Mouse (Mus musculus): Measurements from ENCODE around the gene Tctex1d2.
A peak's percentile ranks its signal among the peaks of the same experiment; 100 is the strongest.

The Tctex1d2 gene

DNA sequence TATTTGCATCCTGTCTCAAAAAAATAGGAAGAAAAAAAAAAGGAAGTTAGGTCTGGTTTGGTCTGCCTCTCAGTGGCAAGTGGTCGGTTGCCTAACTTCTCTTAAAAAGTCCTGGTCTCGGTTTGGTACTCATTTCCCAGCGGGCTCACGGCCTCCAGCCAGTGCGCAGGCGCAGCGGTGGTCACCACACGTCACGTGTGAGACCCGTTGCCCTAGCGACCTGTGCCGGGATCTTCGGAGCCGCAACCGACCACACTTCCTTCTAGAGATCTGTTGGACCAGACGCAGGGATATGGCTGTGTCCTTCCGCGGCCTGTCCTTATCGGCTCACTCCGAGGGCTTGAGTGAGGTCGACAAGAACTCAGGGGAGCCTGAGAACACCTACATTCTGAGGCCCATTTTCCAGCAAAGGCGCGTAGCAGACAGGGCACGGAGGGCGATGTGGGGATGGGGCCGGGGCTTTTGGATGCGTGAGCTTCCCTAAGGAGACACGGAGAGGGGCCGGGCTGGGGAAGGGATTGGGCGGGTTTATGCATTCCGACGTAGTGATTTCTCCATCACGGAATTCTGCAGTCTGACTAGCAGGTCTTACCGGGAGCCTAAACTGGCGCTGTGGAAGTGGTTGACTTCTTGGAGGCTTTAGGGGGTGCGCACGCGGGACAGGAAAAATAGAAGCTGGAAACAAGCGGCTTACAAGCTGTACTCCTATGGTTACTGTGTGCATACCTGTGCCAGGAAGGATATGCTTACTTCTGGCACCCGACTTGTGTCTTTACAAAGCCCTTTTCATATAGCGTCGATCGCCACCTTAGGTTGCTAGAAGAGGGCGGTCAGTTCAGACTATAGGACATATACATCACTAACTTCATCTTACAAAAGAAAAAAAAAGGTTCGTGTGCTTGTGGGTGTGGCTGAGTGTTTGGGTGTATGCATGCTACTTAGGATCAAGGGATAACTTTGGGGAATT is at the start of gene Tctex1d2:
Gene Tctex1d2 (plus strand): TSS at position 186 of the 967 bp plus-strand sequence.
- DNase-seq: peak; percentile 97

DNA sequence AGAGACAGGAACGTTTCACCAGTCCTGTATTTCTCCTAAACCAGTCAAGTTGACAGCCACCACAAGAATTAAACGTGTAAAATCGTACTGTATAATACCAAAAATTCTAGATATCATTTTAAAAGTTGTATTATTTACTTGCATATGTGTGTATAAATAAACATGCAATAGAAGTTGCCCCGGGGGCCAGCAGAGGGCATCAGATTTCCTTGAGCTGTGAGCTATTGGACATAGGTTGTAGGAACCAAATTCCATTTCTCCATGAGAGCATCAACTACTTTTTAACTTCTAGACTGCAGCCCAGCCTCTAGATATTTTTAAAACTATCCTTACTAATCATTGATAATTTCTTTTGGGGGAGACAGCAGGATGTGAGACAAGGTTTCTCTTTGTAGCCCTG is 48.2 kb upstream of the Tctex1d2 start:
- peak; percentile 49 for DNase-seq

DNA sequence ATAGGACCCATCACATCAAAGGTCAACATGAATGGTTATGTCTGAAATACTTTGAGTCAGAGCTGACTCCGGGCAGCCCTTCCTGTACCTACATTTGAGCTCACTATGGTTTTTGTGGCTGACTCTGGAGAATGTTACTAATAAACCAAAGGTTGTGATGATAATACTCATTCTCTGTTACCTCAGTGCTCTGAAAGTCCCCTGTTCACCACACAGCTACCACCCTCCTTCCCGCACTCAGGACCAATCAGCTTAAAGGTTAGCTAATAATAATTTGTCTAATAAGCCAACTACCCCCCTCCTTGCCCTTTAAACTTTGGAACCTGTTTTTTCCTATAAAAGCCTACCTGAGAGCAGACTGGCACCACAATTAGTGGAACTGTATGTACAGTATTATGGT is 39.9 kb upstream of the Tctex1d2 start:
- DNase-seq: no peak

DNA sequence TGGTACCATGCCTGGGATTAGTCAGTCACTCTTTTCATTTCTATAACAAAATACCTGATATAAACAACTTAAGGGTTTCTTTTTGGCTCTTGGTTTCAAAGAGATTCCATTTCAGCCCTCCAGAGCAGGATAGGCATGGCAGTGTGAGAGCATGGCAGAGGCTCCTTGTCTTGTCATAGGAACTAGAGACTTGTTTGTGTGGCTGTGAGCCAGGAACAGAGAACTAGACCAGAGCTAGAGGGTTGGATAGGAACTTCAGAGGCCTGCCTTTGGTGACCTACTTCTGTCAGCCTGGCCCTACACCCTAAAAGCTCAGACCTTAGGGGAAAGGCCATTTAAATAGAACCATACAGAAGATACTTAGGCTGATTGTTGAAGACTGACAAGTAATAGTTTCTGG is 36.6 kb upstream of the Tctex1d2 start:
- DNase-seq: no peak

DNA sequence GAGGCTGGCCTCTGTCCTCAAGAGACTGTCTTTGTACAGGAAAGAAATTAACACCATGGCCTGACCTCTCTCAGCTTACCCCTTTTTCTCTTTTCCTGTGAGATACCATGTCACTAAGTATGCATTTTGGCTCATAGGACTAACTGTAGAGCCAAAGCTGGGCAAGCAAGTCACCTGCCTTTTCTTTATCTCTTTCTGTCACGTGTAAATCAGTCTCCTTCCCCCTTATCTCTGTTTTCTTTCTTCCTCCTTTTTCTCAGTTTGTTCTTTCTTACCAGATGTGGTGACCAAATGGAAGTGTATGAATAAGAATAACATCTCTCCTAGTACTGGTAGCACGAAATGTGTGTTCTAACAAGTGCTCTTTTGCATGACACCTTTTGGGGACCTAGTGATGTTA is 34.6 kb upstream of the Tctex1d2 start:
- DNase-seq: no peak

DNA sequence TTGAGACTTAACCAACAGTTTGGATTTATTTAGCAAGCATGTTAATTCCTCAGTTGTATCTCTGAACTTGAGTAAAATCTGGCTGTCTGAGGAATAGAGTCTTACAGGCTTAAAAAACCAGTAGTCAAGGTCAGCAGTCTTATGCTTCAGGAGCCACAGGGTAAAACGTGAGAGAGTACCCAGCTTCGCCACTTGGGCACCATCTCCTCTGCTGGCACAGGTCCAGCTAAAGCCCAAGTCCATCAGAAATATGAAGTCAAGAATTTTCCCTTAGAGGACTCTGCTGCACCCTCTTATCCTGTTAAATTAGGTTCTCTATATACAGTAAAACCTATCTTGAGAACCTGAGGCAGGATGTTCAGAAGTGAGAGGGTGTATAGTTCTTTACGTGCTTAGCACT is 32.7 kb upstream of the Tctex1d2 start:
- DNase-seq: no peak

DNA sequence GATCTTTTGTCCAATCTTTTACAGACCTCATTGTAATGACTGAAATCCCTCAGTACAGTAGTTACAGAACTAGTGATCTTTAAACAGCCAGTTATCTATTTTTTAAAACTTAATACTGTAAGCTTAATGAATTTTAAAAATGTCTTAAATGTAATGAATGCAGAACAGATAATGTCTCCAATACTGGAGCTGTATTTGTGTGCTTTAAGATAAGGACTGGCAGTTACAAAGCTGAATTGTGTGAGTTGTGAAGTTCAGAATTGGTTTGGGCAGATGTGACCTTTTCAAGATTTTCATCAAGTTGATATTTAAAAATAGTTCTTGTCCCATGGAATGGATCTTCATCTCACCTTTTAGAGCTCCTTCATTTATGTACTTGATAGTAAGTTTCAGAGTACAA is 30.5 kb upstream of the Tctex1d2 start:
- DNase-seq: no peak

DNA sequence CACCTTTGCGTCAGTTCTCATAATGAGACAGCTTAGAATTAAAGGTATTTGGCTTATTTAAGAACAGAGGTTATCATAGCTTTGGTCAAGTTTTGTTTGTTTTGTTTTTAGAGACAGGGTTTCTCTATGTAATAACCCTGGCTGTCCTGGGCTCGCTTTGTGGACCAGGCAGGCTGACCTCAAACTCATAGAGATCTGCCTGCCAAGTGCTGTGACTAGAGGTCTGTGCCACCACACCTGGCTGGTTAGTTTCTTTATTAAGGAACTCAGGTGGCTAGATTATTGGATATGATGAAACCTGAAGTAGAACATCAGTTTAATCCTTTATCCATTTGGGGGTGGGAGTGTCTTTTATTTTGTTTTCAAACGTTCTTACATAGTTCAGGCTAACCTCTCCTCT is 29.7 kb upstream of the Tctex1d2 start:
- no peak for DNase-seq

DNA sequence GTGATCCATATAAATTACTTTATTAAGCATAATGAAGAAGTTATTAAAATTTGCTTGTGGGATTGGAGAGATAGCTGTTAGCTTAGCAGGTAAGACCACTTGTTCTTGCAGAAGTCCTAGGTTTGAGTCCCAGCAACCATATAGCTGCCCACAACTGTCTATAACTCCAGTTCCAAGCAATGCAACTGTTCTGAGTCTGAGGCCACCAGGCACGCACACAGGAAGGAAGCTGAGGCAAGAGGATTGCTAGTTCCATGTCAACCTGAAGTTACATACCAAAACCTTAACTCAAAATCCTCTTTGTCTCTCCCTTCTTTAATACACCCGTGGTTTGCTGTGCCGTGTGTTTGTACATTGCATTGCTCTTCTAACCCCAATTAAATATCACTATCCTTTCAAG is 28.6 kb upstream of the Tctex1d2 start:
- no peak for DNase-seq

DNA sequence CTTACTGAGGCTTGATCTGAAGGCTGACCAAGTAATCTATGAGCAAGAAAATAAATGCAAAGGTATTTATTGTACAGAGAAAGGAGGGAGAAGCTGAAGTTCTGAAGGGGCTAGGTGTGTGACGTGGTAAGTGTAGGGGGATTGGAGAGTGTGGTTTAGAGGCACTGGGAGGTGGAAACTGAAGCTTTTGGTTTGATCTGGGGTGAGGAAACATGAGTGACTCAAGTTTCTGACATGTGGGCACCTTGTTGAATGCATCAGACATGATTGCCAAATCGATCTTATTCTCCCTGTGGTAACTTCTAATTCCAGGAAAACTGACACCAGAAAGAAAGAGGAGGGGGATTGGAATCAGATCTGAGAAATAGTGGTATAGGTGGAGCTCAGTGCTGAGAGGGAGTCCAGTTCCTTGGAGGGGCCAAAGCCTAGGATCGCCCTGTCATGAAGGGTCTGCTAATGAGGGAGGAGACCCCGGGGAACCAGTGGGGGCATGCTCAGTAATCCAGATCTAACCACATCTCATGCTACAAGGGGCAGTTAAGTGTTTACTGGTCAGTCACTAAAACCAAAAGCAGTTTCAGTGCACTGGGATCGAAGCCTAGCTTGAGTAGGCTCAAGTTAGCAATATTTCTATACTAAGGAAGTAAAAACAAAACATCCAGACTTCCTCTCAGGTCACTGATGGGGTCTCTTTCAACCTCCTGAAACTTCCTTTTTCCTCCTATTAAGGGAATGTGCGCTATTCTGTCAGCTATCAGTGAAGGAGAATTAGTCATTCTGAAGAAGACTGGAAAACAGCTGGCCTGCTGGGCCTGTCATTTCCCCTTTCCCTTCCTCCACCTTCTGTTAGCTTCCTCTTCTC is 23.6 kb upstream of the Tctex1d2 start:
- no peak for DNase-seq

DNA sequence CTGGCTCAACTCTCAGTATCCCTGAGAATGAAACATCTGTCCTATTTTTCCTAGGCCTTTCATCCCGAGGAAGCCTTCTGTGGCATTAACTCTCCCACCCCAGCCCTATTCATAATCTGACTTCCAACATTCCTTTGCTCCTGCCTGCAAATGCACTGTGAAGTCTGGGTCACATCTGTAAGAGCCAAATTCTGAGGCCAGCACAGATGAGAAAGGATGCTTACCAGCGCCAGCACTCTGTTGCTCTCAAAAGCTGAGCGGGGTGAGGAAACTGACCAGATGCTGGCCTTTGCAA is 23.0 kb upstream of the Tctex1d2 start:
- no peak for DNase-seq

DNA sequence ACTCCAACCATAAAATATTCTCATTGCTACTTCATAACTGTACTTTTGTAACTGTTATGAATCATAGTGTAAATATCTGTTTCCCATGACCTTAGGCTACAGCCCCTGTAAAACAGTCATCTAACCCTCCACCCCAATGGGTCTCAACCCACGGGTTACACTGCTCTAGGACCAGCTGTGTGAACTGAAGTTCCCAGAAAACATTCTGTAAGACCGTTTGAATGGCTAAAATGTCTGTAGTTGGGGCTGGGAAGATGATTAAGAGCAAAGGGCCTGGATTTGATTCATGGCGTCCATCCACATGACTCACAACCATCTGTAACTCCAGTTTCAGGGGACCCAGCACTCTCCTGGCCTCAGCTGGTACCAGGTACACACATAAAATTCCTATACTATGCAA is 21.3 kb upstream of the Tctex1d2 start:
- no peak for DNase-seq

DNA sequence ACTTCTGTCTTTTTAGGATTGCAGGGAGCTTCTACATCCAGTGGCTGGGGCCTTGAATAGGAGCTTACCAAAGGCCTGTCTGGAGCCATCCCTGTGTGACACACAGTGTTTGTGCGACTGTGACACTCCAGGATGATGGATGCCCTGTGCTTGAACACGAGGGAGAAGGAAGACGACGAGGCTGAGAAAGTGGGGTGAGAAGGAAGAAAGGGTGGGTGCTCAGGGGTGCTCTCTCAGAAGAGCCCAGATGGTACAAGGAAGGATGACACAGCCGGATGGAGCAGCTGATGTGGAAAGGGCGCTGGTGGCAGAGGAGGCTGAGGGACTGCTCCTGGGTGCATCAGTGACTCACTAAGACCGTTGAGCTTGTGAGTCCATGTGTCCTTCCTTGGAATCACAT is 19.2 kb upstream of the Tctex1d2 start, which contains the start of gene Tm4sf19:
Gene Tm4sf19 (plus strand): TSS at position 240 of the 400 bp plus-strand sequence.
- DNase-seq: no peak

DNA sequence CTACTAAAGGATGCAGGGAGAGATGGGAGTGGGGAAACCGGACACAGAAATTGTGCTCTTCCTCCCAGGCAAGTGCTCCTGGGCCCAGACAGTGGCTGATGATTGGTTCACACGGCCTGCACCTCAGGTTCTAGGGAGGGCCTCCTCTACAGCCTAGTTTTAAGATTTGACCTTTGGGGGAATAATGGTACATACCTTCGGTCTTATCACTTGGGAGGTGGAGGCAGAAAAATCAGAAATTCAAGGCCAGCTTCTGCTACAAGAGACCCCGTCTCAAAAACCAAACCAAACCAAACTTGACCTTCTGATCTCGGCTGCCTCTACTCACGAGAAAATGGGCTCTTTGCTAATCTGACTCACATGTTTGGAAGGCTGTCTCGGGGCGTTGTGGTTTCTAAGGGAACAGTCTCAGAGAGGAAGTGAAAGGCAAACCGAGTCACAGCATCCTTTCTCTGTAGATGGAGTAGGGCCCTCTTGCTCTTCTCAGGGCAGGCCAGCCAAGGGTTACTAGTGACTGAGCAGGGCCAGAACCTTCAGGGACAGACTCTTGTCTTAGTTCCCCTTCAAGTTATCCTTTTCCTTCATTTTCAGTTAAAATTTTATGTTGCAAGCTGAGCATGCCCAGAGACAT is 18.1 kb upstream of the Tctex1d2 start:
- DNase-seq: no peak

DNA sequence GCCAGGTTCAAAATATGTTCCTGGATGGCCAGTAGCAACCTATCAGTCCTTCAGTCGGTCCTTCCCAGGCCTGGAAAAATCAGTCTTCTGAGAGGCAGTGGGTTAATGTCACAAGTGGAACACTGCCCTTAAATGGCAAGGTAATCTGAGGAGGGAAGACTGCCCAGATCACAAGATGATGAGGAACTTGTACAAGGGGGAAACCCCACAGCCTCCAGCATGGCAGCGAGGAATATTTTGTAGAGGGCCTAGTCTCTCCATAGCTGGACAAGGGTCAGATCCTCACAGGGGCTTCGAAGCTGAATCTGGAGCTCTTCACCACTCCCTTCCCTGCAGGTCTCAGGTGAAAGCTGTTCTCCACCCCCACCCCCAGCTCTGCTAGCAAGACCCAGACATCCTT is 16.7 kb upstream of the Tctex1d2 start:
- no peak for DNase-seq

DNA sequence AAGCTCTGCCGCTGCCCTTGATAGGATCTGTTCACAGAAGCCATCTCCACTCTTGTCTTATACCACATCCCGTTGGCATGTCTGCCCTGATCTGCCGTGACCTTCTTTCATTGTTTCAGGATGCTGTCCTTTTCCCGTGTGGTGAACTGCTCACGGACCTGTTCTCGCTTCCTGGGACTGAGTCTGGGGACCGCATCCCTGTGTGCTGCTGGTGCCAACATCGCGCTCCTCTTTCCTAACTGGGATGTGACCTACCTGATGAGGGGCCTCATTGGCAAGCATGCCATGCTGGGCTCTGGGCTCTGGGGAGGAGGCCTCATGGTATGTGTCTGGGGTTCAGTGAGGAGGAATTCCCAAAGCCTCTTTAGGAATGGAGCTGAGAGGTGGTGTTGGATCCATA is 13.8 kb upstream of the Tctex1d2 start:
- DNase-seq: no peak

DNA sequence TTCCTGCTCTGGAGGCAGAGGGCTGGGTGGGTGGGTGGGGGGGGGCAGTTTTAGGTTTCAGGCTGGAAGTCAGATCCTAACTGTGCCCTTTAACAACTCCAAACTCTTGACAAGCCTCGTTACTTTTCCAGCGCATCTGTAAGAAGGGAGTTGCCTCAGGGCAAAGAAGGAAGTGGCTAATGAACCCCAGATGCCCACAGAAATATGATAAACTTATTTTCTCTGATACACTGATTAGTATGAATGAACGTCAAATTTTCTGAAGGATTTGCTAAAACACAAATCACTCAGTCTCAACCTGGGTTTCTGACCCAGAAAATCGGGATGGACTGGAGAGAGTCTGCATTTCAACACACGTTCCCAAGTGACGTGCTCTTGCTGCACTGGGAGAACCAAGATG is 12.8 kb upstream of the Tctex1d2 start:
- no peak for DNase-seq

DNA sequence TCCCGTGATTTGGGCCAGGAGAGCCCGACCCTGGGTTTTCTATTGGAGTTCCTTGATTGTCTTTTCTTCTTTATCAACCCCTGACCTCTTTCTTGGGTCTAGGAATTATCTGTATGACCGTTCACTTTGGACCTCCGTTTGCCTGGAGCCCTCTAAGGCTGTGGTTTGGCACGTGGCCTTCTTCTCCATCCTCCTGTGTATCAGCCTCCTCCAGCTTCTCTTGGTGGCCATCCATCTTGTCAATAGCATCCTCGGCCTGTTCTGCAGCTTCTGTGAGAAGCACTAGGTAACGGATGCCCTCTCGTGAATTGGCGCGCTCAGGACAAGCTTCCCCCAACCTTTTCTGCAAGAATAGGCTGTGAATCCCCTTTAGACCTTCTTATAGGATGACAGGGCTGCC is 11.8 kb upstream of the Tctex1d2 start:
- DNase-seq: no peak

DNA sequence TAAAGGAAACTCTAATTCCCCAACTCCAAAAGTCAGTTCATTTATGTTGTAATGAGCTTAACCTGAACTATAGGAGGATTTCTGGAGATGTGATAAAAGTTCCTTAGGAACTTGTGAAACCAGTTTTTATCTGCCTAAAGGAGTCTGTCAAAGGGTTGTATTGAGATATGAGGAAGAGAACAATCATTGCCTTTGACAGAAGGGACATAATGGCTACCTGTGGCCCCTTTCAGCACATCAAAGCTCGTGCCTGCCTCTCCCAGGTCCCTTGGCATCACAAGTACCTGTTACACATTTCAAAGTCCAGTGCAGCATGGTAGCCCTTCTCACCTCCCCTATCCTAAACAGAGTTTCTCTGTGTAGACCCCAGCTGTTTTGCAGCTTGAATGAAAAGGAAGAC is 2.0 kb upstream of the Tctex1d2 start:
- DNase-seq: no peak

DNA sequence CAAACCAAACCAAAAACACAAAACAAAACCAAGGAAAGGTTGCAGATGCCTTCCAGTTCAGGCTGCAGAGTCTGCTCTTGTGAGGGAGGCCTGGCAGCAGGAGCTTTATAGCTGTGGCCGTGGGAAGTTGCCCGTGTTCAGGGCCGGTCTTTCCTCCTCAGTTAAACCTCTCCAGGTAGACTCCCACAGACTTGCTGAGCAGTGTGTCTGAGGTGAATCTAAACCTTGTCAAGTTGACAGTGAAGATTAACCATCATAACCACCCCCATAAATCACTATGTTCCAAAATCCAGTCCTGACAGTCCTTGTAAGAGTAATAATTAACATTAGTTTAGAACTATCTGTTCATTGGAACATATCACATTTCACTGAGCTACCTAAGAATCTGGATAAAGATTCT is 8.0 kb downstream of the Tctex1d2 start:
- DNase-seq: no peak

DNA sequence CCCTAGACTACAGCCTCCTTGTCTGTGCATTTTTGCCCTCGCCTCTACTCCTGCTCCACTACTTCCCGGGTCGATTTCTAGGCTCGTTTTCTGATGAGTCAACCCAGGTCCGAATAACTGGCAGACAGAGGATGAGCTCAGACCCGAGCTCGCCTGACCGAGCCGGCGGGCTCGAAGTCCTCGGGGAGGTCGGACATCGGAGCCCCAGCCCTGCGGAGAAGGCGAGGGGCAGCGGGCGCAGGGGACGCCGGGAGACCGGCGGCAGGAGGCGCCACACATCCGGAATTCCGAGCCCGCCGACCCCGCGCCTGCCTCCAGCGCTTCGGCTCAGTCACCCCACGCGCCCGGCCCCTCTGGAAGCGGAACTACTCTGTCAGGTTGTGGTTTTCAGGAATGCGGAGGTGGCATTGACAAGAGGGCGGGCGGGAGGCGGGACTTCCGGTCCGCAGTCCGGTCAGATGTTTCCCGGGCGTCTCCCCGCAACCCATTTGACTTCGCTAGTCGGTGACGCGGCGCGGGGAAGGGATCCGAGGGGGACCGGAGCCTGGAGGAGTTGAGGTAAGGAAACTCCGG is 11.1 kb downstream of the Tctex1d2 start, which contains the start of gene Pcyt1a:
Gene Pcyt1a (plus strand): TSS at position 448 of the 573 bp plus-strand sequence.
- DNase-seq: peak; percentile 94

DNA sequence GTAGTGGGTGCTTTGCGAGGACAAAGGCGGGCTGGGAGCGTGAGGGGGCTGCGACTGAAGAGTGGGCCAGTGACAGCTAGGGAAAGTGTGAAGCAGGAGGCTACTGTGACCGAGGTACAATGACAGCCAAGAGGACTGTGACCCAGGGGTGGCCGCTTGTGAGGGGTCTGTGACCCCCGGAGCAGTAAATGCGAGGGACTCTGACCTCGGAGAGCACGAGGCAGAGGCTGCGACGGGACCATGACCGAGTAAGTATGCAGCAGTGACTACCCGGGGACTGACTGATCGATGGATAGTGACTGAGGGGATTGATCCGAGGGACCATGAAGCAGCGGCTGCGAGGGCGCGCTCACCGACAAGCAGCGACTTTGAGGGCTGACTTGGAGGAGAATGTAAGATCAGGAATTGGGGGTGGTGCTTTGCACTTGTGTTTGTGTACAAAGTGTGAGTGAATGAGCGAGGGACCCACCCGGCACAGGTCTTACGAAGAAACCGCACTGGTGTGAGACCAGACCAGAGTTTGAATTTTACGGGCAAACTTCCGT is 11.6 kb downstream of the Tctex1d2 start:
- DNase-seq: peak; percentile 19

DNA sequence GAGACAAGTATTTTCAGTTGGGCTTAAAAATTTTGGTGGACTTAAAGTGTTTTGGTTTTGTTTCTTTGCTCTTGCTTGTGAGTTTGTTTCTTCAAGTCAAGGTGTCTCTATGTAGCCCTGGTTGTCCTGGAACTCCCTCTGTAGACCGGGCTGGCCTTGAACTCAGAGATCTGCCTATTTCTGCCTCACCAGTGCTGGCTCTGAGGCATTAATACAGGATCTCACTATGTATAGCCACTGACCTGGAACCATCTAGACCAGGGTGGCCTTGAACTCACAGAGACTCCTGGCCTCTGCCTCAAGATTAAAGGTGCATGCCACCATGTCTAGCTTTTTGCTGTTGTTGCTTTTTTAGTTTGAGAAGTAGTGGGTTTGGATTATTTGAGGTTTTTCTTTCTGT is 12.4 kb downstream of the Tctex1d2 start:
- DNase-seq: no peak
